Comparison of ENCODE assay signal across 8 mouse cellular contexts in the genomic region with DNA sequence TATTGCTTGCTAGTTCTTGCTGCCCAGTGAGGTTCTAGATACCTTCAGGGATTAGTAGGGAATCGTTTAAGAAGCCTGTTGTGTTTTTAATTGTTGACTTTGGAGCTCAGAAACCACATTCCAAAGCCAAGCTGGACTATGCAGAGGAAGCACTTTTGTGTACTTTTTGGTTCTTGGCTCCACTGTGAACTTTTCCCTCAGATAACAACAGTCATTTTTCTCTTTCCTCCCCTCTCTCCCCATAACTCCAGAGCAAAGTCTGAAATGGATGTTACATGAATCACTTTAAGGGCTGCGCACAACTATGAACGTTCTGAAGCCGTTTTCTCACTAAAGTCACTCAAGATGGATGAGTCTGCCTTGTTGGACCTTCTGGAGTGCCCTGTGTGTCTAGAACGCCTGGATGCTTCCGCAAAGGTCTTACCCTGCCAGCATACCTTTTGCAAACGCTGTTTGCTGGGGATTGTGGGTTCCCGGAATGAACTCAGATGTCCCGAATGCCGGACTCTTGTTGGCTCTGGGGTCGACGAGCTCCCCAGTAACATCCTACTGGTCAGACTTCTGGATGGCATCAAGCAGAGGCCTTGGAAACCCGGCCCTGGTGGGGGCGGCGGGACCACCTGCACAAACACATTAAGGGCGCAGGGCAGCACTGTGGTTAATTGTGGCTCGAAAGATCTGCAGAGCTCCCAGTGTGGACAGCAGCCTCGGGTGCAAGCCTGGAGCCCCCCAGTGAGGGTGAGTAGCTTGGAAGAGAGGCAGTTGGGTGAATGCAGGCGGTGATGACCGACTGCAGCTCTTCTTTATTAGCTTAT. TPM values are rescaled to one million over a fixed set of nuclear protein-coding genes. Genes with fewer than 3 reads are reported as not detected.
A peak's percentile ranks its signal among the peaks of the same experiment; 100 is the strongest.
DNase-seq lines count a peak whose midpoint lies in the region; ATAC-seq lines count a peak whose summit lies in the region.

No protein-coding gene starts in this region.

- H3K4me3 ChIP-seq in hindbrain, embryonic 10.5 days: peak overlapping the region; percentile 85
- H3K4me3 ChIP-seq in limb, embryonic 11.5 days (ENCODE audit: low read depth, low read length): peak overlapping the region; percentile 78; the same call in 1 of the 2 replicates
- H3K4me3 ChIP-seq in neural tube, embryonic 15.5 days (replicated peaks): peak overlapping the region; percentile 62

- H3K4me1 ChIP-seq in hindbrain, embryonic 10.5 days (replicated peaks): peaks cover 60% of the 10 kb centered on the region
- peaks cover 4% of the 10 kb centered on the region for H3K4me1 ChIP-seq in limb, embryonic 11.5 days (ENCODE audit: control insufficient read depth, insufficient read depth, low read length)
- H3K4me1 ChIP-seq in neural tube, embryonic 15.5 days: peaks cover 46% of the 10 kb centered on the region

- H3K27me3 ChIP-seq in hindbrain, embryonic 10.5 days (ENCODE audit: insufficient read depth, poor library complexity, severe bottlenecking): no peaks in the 10 kb centered on the region
- no peaks in the 10 kb centered on the region for H3K27me3 ChIP-seq in limb, embryonic 11.5 days (ENCODE audit: control insufficient read depth, insufficient read depth, low read length)
- no peaks in the 10 kb centered on the region for H3K27me3 ChIP-seq in neural tube, embryonic 15.5 days (replicated peaks)

- peak overlapping the region; percentile 59 for H3K4me2 ChIP-seq in limb, embryonic 11.5 days (ENCODE audit: low read depth, severe bottlenecking)
- H3K4me2 ChIP-seq in neural tube, embryonic 15.5 days: peak overlapping the region; percentile 85

- DNase-seq in retina, postnatal 1 day: peak; percentile 17
- no peak for DNase-seq in retina, embryonic 14.5 days (ENCODE audit: low spot score)
- no peak for DNase-seq in hindbrain, embryonic 10.5 days (ENCODE audit: low spot score)
- DNase-seq in limb, embryonic 11.5 days (ENCODE audit: low spot score): no peak
- DNase-seq in adrenal gland, postnatal 36 days: no peak
- no peak for DNase-seq in adrenal gland, adult 18-20 months (ENCODE audit: low spot score in 2 of 2)

- peak overlapping the region; percentile 98 for H3K27ac ChIP-seq in hindbrain, embryonic 10.5 days
- H3K27ac ChIP-seq in limb, embryonic 11.5 days (replicated peaks; ENCODE audit: low read depth, low read length): no peak overlapping the region
- H3K27ac ChIP-seq in neural tube, embryonic 15.5 days (replicated peaks): no peak overlapping the region

- peaks cover 32% of the 10 kb centered on the region for H3K36me3 ChIP-seq in hindbrain, embryonic 10.5 days
- H3K36me3 ChIP-seq in limb, embryonic 11.5 days (ENCODE audit: control insufficient read depth, insufficient read depth, low read length): no peaks in the 10 kb centered on the region
- H3K36me3 ChIP-seq in neural tube, embryonic 15.5 days: no peaks in the 10 kb centered on the region

- no peaks in the 10 kb centered on the region for H3K9me3 ChIP-seq in hindbrain, embryonic 10.5 days
- no peaks in the 10 kb centered on the region for H3K9me3 ChIP-seq in limb, embryonic 11.5 days (ENCODE audit: control insufficient read depth, low read length)
- H3K9me3 ChIP-seq in neural tube, embryonic 15.5 days (replicated peaks): no peaks in the 10 kb centered on the region

- ATAC-seq in limb, embryonic 11.5 days (ENCODE audit: insufficient number of reproducible peaks, low FRiP score, low TSS enrichment, low read depth): no peak
- ATAC-seq in neural tube, embryonic 15.5 days (ENCODE audit: low FRiP score): no peak
- no peak for ATAC-seq in megakaryocyte progenitor cell, adult 5-6 weeks (replicated peaks; ENCODE audit: poor library complexity)

- WGBS in hindbrain, embryonic 10.5 days: 51% methylated on average over 20 of the region's 20 CpGs
- 57% methylated on average over 20 of the region's 20 CpGs for WGBS in limb, embryonic 11.5 days
- 34% methylated on average over 20 of the region's 20 CpGs for WGBS in neural tube, embryonic 15.5 days

- H3K9ac ChIP-seq in limb, embryonic 11.5 days (ENCODE audit: low read length): no peak overlapping the region
- H3K9ac ChIP-seq in neural tube, embryonic 15.5 days (replicated peaks): peak overlapping the region; percentile 66

RNA-seq across cellular contexts. Expression of gene Sh3rf1, which starts 2.1 kb away (rescaled TPM):
- 17.2 and 20.3 TPM in 2 replicates for polyA plus RNA-seq in hindbrain, embryonic 10.5 days (2016; fragmentation: Nextera tagmentation; extraction: Ambion mirVana)
- 8.6 and 9.3 TPM in 2 replicates for polyA plus RNA-seq in limb, embryonic 11.5 days (2014; fragmentation: Nextera tagmentation; extraction: Ambion mirVana)
- polyA plus RNA-seq in neural tube, embryonic 15.5 days (2015; fragmentation: Nextera tagmentation; extraction: Ambion mirVana): 19.0 and 20.8 TPM in 2 replicates
- total RNA-seq in megakaryocyte progenitor cell, adult 5-6 weeks (2015): 3.0 TPM in 2 replicates
- total RNA-seq in megakaryocyte progenitor cell, adult 5-6 weeks (2017): 2.2 and 3.3 TPM in 2 replicates
- total RNA-seq in adrenal gland, postnatal 36 days (2021): 10 to 100 TPM; 10.3 to 12.7 TPM
- 1 to 10 TPM; 5.3 to 9.9 TPM for total RNA-seq in adrenal gland, adult 18-20 months (2021)
